Mouse (Mus musculus) liver, adult 2 months (tissue): ENCODE measurements at regions not wholly inside any gene's neighbourhood (a gene's known extent, or its start where the extent isn't known, plus 50 kb on each side); places are given as distances from the start of the nearest gene placed in this dataset.
A peak's percentile ranks its signal among the peaks of the same experiment; 100 is the strongest.

ENCODE experiments used
- DNase-seq: peaks from one replicate; pipeline ENCODE4 v3.0.0-alpha.2; 2011; ENCODE audit warnings: low read depth, low spot score; ENCODE audit errors: extremely low read depth
- H3K27ac ChIP-seq: fragments of 200-500 bp; replicated peaks from 2 replicates; pipeline ENCODE4 v1.5.1; 2012; ENCODE audit warnings: low read depth, mild to moderate bottlenecking, control low read depth, inconsistent platforms, low read length; ENCODE audit not compliant: insufficient read depth
- H3K27me3 ChIP-seq: fragments of 200-500 bp; 2 replicates; pipeline ENCODE4 v1.6.1; 2012; ENCODE audit warnings: mild to moderate bottlenecking, moderate library complexity, low read length, inconsistent platforms; ENCODE audit not compliant: control insufficient read depth, insufficient read depth
- H3K36me3 ChIP-seq: fragments of 200-500 bp; 2 replicates; pipeline ENCODE4 v1.6.1; 2012; ENCODE audit warnings: low read length, inconsistent platforms; ENCODE audit not compliant: control insufficient read depth, insufficient read depth
- H3K4me1 ChIP-seq: fragments of 200-500 bp; 2 replicates; pipeline ENCODE4 v1.6.1; 2011; ENCODE audit warnings: low read length; ENCODE audit not compliant: control insufficient read depth, insufficient read depth
- H3K4me3 ChIP-seq: fragments of 200-500 bp; 2 replicates; pipeline ENCODE4 v1.5.1; 2011; ENCODE audit warnings: low read depth, mild to moderate bottlenecking, control low read depth, low read length, moderate library complexity; ENCODE audit not compliant: insufficient read depth
- H3K79me2 ChIP-seq: fragments of 200-500 bp; 2 replicates; pipeline ENCODE4 v1.6.1; 2012; ENCODE audit warnings: inconsistent platforms, mild to moderate bottlenecking, low read length, moderate library complexity; ENCODE audit not compliant: control insufficient read depth, insufficient read depth
- H3K9ac ChIP-seq: fragments of 200-500 bp; 2 replicates; pipeline ENCODE4 v1.6.1; 2012; ENCODE audit warnings: low read depth, mild to moderate bottlenecking, control low read depth, inconsistent platforms, low read length
- CTCF ChIP-seq: fragments of 200-500 bp; IDR thresholded peaks from 2 replicates; pipeline ENCODE4 v1.5.1; 2011; ENCODE audit warnings: low read depth, low read length, control low read depth
- POLR2A ChIP-seq: fragments of 200-500 bp; IDR thresholded peaks from 2 replicates; pipeline ENCODE4 v1.6.1; 2011; ENCODE audit warnings: low read length, control low read depth; ENCODE audit not compliant: insufficient read depth; ENCODE audit errors: extremely low read depth
- WGBS: fragments of 180-500 bp; shearing (Covaris S2); methylation state at CpG from one replicate; pipeline ENCODE4 v1.1.7; 2018; 5-methylcytosine and 5-hydroxymethylcytosine counted together

DNA sequence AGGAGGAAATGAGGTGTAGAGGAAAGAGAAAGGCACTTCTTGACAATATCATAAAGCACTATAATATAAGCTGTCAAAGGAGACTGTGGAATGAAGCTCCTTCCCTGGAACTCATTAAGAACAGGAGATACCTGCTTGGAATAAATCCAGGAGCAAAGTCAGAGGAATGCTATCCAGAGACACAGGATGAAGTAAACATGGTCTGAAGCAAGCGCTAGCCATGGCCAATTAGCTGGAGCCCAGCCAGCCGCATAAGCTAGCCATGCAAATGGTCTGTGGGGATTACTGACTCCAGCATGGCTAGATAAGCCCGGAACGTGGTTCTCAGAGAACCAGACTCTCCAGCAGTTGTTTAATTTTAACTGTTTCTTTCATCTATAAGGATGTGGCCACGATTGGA, 54.9 kb upstream of the Gpc3 start:
- Histone ChIP-seq H3K9ac (no peak overlapping the region), H3K36me3 (no peaks in the 10 kb centered on the region), H3K27me3 (no peaks in the 10 kb centered on the region), H3K79me2 (no peaks in the 10 kb centered on the region), H3K4me1 (no peaks in the 10 kb centered on the region), H3K27ac (no peak overlapping the region), H3K4me3 (no peak overlapping the region)
- TF ChIP-seq POLR2A: no peak
- TF ChIP-seq CTCF: no peak
- 36% methylated on average over 5 of the region's 5 CpGs for WGBS
- no peak for DNase-seq

DNA sequence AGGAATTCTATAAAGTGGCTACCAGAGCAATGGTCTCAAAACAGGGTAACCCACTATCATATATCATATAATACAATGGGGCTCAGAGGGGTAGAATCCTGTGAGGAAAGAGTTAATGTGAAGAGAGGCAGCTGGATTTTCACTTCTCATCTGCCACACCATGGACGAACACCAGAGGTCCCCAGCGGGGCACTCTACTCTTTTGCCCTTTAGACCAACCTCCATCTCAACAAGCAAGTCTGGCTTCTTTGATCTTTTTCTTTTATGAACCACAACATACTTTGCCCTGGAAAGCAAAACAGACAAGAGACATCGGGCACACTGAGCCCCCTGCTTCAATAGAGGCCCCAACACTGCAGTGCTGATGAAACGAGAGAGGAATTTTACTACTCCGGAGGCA, 65.3 kb upstream of the Gpc3 start:
- Histone ChIP-seq H3K36me3 (no peaks in the 10 kb centered on the region), H3K27me3 (no peaks in the 10 kb centered on the region), H3K4me3 (no peak overlapping the region), H3K79me2 (no peaks in the 10 kb centered on the region), H3K4me1 (no peaks in the 10 kb centered on the region), H3K27ac (no peak overlapping the region), H3K9ac (no peak overlapping the region)
- WGBS: 7% methylated on average over 5 of the region's 5 CpGs
- TF ChIP-seq POLR2A: no peak
- peak; percentile 31; the same call in 1 of the 2 replicates for TF ChIP-seq CTCF
- peak; percentile 7 for DNase-seq

DNA sequence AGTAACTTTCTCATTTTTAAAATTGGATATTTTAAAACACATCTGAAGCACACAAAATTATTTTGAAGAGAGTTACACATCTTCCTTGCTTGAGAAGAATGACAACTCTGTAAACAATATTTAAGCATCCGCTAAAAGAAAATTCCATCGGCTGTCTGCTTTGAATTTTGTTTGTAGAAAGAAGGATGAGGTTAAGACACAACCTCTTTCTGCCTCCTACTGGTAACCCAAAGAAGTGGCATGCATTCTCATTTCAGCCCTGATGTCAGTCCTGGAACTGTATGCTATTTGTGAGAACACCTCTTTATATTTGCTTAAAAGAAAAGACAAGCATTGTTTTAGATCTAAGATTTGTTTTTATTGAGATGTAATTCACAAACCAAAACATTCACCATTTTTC, 80.6 kb upstream of the Gpc3 start:
- Histone ChIP-seq H3K79me2 (no peaks in the 10 kb centered on the region), H3K9ac (no peak overlapping the region), H3K27me3 (no peaks in the 10 kb centered on the region), H3K27ac (no peak overlapping the region), H3K4me1 (no peaks in the 10 kb centered on the region), H3K4me3 (no peak overlapping the region), H3K36me3 (no peaks in the 10 kb centered on the region)
- TF ChIP-seq POLR2A (no peak), CTCF (no peak)
- 29% methylated on average over 2 of the region's 2 CpGs for WGBS
- DNase-seq: no peak

DNA sequence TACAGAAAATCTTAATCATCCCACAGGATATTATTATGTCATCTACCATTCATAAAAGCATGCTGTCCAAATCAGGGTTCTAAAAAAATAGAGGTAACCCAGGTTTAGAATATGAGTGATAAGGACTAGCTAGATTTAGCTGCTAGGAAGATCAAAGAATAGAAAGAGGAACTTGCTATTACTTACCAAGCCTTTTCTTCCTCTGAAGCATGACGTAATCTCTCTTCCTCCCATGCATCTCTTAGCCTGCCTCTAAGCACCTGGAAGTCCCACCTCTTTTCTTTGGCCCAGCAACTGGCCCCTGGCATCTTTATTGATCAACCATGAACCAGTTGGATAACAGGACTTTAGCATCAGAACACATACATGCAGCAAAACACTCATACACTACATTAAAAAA, 85.9 kb upstream of the Gpc3 start:
- H3K4me3 ChIP-seq: no peak overlapping the region
- no peaks in the 10 kb centered on the region for H3K36me3 ChIP-seq
- no peak for DNase-seq
- H3K27ac ChIP-seq: no peak overlapping the region
- TF ChIP-seq POLR2A (no peak), CTCF (no peak)
- H3K79me2 ChIP-seq: no peaks in the 10 kb centered on the region
- H3K4me1 ChIP-seq: no peaks in the 10 kb centered on the region
- 45% methylated on average over 1 of the region's 1 CpGs for WGBS
- no peak overlapping the region for H3K9ac ChIP-seq
- H3K27me3 ChIP-seq: no peaks in the 10 kb centered on the region

DNA sequence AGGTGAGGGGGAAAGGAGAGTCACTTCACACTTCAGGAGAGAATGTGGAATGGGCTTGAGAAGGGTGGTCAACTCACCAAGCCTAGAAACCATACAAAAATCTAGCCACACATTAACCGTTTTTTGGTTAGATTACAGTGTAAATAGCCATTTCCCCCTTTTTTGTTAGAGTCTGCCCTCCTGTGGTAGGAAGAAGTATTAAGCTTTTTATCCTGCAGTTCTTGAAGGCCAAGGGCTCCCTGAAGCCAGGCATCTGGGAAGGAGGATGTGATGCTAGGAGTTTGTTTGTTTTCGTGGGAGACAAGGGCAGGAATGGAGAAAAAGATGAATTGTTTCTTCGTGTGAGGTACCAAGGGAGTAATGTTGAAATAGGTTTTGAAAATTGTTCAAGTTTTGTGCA, 73.5 kb upstream of the Ccdc160 start:
- Histone ChIP-seq H3K4me3 (no peak overlapping the region), H3K36me3 (no peaks in the 10 kb centered on the region), H3K4me1 (no peaks in the 10 kb centered on the region), H3K79me2 (no peaks in the 10 kb centered on the region), H3K27ac (no peak overlapping the region), H3K27me3 (no peaks in the 10 kb centered on the region), H3K9ac (no peak overlapping the region)
- no peak for TF ChIP-seq POLR2A
- no peak for TF ChIP-seq CTCF
- 8% methylated on average over 3 of the region's 3 CpGs for WGBS
- no peak for DNase-seq

DNA sequence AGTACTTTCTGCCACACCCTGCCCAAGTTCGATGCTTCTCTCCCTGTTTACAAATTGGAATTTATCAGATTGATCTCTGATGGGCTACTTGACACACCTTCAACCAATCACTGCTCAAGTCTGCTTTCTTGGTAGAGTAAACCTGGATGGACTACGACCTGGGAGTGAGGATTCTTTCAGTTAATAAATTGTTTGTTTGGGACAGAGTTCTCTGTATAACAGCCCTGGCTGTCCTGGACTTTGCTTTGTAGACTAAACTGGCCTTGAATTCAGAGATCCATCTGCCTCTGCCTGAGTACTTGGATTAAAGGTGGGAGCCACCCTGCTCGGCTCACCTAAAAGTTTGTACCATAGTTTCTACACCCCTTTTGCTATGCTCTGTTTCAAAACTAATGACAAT, 52.9 kb upstream of the Ccdc160 start:
- H3K27ac ChIP-seq: no peak overlapping the region
- H3K4me3 ChIP-seq: no peak overlapping the region
- DNase-seq: no peak
- H3K4me1 ChIP-seq: no peaks in the 10 kb centered on the region
- H3K9ac ChIP-seq: no peak overlapping the region
- TF ChIP-seq CTCF (no peak), POLR2A (no peak)
- H3K27me3 ChIP-seq: no peaks in the 10 kb centered on the region
- no peaks in the 10 kb centered on the region for H3K79me2 ChIP-seq
- 38% methylated on average over 3 of the region's 3 CpGs for WGBS
- no peaks in the 10 kb centered on the region for H3K36me3 ChIP-seq
